Mouse (Mus musculus) gastrocnemius, postnatal 4 days (tissue): ENCODE measurements around the gene Unk. TPM values are rescaled to one million over a fixed set of nuclear protein-coding genes. Genes with fewer than 3 reads are reported as not detected.
A peak's percentile ranks its signal among the peaks of the same experiment; 100 is the strongest.

ENCODE experiments used
- DNase-seq, 2 experiments: peaks; one replicate each; pipeline ENCODE4 v3.0.0; 2021 to 2022; ENCODE audit warnings: low spot score in 2 of 2, mixed read lengths in 2 of 2
- long read RNA-seq, 2 experiments: library from polyadenylated mRNA; stranded (forward); transcript quantifications; one replicate each; pipeline ENCODE4 v2.0.0; 2021
- total RNA-seq, 2 experiments: library from RNA; stranded (reverse); gene quantifications; 2 replicates each; pipeline ENCODE4 v1.2.3; 2021

The Unk gene
- total RNA-seq, result 10 to 100 TPM; 25.9 to 26.0 TPM
- long read RNA-seq, experiment 1, transcript Unk-201 (16 exons, 3,735 nt), result major isoform, 5 of 31 reads
- long read RNA-seq, experiment 1, partial matches to known transcripts, result 12 of 31 reads
- long read RNA-seq, experiment 1, other reads (novel, unspliced or antisense), result 10 of 31 reads
- long read RNA-seq, experiment 2, partial matches to known transcripts, result 17 of 39 reads
- long read RNA-seq, experiment 2, other reads (novel, unspliced or antisense), result 14 of 39 reads

GRCm38 (mm10) chr11:116030088-116030897 lies at the start of gene Unk:
Gene Unk (plus strand): TSS chr11:116030322.
- peak; percentile 86 to 96 for DNase-seq

GRCm38 (mm10) chr11:115982472-115982871 lies 47.6 kb upstream of the Unk start:
- no peak for DNase-seq

GRCm38 (mm10) chr11:115983291-115983690 lies 46.8 kb upstream of the Unk start:
- no peak for DNase-seq

- DNase-seq, result no peak
These were observed 40.4 kb upstream of the Unk start for GRCm38 (mm10) chr11:115989686-115990085.

GRCm38 (mm10) chr11:115992098-115992497 lies 38.0 kb upstream of the Unk start:
- DNase-seq, result no peak

- no peak for DNase-seq
These were observed 34.9 kb upstream of the Unk start for GRCm38 (mm10) chr11:115995256-115995655.

GRCm38 (mm10) chr11:115997047-115997446 lies 33.1 kb upstream of the Unk start:
- DNase-seq, result no peak

- DNase-seq, result no peak
These were observed 32.5 kb upstream of the Unk start for GRCm38 (mm10) chr11:115997662-115998061.

- no peak for DNase-seq
These were observed 31.1 kb upstream of the Unk start for GRCm38 (mm10) chr11:115999027-115999426.

GRCm38 (mm10) chr11:115999538-116000143 lies 30.5 kb upstream of the Unk start:
- DNase-seq, result peak in 1 of 2 experiments; percentile 76

GRCm38 (mm10) chr11:116000607-116001006 lies 29.5 kb upstream of the Unk start:
- DNase-seq, result no peak

GRCm38 (mm10) chr11:116001725-116002124 lies 28.4 kb upstream of the Unk start:
- DNase-seq, result no peak

GRCm38 (mm10) chr11:116002894-116003293 lies 27.2 kb upstream of the Unk start:
- DNase-seq, result no peak

- DNase-seq, result no peak
These were observed 25.8 kb upstream of the Unk start for GRCm38 (mm10) chr11:116004186-116004823.

GRCm38 (mm10) chr11:116004840-116005700 lies 25.1 kb upstream of the Unk start:
- DNase-seq, result peak; percentile 80 to 86

- DNase-seq, result no peak
These were observed 24.3 kb upstream of the Unk start for GRCm38 (mm10) chr11:116005701-116006419.

- no peak for DNase-seq
These were observed 22.8 kb upstream of the Unk start for GRCm38 (mm10) chr11:116007095-116007850.

GRCm38 (mm10) chr11:116008411-116008810 lies 21.7 kb upstream of the Unk start:
- DNase-seq, result no peak

- no peak for DNase-seq
These were observed 21.2 kb upstream of the Unk start for GRCm38 (mm10) chr11:116008832-116009375.
